Mouse (Mus musculus) activated CD4-positive, CD25-positive, alpha-beta regulatory T cell, adult 4 months (primary cell): ENCODE measurements around the gene Mical1. TPM values are rescaled to one million over a fixed set of nuclear protein-coding genes. Genes with fewer than 3 reads are reported as not detected.
A peak's percentile ranks its signal among the peaks of the same experiment; 100 is the strongest.

Source experiments
- ATAC-seq: one replicate; pipeline ENCODE4 v1.8.0; 2017
- polyA plus RNA-seq, 2 experiments: library from polyadenylated mRNA; unstranded; fragments of 100-300 nt; shearing (Covaris generic); gene quantifications; one replicate each; pipeline ENCODE4 v1.2.1; 2017

Mical1 gene
- polyA plus RNA-seq, 2 experiments from 2014 or later: 67.8 to 99.6 TPM

DNA sequence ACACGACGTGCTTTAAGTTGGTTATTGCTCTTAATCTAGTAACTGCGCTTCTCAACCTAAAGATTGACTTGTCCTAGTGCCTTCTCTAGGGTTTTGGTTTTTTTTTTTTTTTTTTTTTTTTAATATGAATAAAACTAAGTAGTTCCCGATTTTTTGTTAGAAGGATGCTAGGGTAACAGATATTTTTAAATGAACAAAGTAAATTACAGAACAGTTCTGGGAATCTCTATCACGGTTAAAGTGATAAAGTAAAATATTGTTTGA is 44.2 kb downstream of the Mical1 start:
- ATAC-seq: no peak

DNA sequence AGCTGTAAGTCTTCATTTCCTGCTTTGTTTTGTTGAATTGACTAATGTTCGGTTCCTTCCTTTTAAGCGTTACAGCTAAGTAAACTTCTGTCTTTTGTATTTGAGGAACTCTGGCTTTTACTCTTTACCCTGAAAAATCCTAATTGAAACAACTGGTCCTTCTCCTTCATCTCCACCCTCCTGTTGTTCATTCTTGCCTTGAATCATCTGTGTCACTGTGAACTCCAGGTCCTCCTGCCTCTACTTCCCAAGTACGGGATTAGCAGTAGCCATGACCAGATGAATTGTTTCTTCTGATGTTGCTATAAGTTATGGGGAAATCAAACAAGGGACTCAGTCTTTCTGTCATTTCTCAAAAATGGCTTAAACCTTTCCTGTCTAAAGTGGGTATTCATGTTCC is 47.3 kb downstream of the Mical1 start:
- ATAC-seq: no peak

DNA sequence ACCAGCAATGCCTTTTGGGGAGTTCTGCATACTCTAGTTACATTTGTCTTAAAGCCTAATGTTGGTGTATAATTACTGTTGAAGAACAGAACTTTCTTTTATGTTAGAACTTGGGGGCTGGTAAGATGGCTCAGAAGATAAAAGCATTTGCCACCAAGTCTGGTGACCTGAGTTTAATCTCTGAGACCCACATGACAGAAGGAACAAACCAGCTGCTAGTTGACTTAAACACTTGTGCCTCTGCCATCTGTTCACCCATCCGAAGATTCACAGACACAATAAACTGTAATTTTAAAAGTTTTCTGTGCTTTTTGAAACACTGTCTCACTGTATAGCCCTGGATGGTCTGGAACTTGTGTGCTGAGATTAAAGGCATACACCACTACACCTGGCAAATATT is 49.6 kb downstream of the Mical1 start:
- ATAC-seq: no peak

DNA sequence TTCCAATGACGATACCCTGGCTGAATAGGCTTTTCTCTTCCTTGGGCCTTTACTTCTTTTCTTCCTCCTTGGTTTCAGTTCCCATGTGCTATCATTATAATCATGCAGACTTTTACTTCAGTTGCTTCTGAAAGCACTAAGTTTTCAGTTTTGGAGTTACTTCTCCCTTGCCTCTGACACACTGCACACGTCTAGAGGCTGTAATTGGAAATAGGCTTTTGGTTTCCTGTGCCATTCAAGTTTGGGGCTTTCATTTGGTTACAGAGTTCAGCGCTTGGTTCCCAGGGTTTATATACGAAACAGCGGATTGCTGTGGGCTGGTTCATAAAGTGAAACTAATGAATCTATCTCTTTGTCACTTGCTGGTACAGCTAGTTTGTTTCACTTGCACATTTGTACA is 53.9 kb downstream of the Mical1 start:
- ATAC-seq: peak; percentile 81

DNA sequence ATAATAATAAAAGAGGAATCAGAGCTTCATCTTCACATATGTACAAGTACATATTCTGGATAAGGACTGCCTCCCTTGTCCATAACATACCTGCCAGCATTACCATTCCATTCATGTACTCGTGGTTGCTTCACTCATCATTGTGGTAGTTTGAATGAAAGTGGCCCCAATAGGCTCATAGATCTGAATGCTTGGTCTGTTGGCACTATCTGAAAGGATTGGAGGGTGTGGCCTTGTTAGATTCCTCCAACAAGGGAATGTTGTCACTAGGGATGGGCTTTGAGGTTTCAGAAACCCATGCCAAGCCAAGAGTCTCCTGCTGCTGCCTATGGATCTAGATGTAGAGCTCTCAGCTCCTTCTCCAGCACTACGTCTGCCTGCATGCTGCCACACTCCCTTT is 59.9 kb downstream of the Mical1 start:
- no peak for ATAC-seq

Other genes starting within 250 kb of the Mical1 start
- gene Fig4, start 173.1 kb upstream of the Mical1 start, polyA plus RNA-seq: 10 to 100 TPM in 1 of 2 experiments, 1 to 10 TPM in 1; 9.9 to 13.1 TPM
- gene Ak9, start 172.3 kb upstream of the Mical1 start, polyA plus RNA-seq: under 1 TPM in 1 of 2 experiments, not detected in 1; 0.09 TPM
- 10 to 100 TPM; 22.2 to 30.7 TPM for gene Zbtb24, start 25.9 kb upstream of the Mical1 start, polyA plus RNA-seq
- gene Smpd2, start 14.1 kb downstream of the Mical1 start, polyA plus RNA-seq: 10 to 100 TPM; 23.2 to 25.9 TPM
- under 1 TPM in 1 of 2 experiments, not detected in 1; 0.89 TPM for gene Ppil6, start 14.1 kb downstream of the Mical1 start, polyA plus RNA-seq
- 100 to 1,000 TPM; 202 to 222 TPM for gene Cd164, start 43.1 kb downstream of the Mical1 start, polyA plus RNA-seq
- gene Ccdc162, start 240.3 kb downstream of the Mical1 start, polyA plus RNA-seq: 1 to 10 TPM in 1 of 2 experiments, under 1 TPM in 1; 0.33 to 1.1 TPM